Mouse (Mus musculus) brain, embryonic 14.5 days (tissue): ENCODE results near the gene Gm12166.

Experiments
- CTCF ChIP-seq: fragments of 200-500 bp; IDR thresholded peaks from 2 replicates; pipeline ENCODE4 v1.5.1; 2012; ENCODE audit warnings: inconsistent platforms, mild to moderate bottlenecking, moderate library complexity, borderline replicate concordance; ENCODE audit not compliant: insufficient read depth, insufficient read length; ENCODE audit errors: extremely low read depth
- POLR2A ChIP-seq: fragments of 200-500 bp; IDR thresholded peaks from 2 replicates; pipeline ENCODE4 v1.6.1; 2012; ENCODE audit warnings: mild to moderate bottlenecking, inconsistent platforms, borderline replicate concordance; ENCODE audit not compliant: poor library complexity, insufficient read depth, insufficient read length, severe bottlenecking; ENCODE audit errors: extremely low read depth

GRCm38 (mm10) chr11:46096265-46096649 lies 44.1 kb upstream of the Gm12166 start:
- TF ChIP-seq POLR2A (no peak), CTCF (no peak)
